ENCODE assay signal across 24 mouse cellular contexts in the genomic region with DNA sequence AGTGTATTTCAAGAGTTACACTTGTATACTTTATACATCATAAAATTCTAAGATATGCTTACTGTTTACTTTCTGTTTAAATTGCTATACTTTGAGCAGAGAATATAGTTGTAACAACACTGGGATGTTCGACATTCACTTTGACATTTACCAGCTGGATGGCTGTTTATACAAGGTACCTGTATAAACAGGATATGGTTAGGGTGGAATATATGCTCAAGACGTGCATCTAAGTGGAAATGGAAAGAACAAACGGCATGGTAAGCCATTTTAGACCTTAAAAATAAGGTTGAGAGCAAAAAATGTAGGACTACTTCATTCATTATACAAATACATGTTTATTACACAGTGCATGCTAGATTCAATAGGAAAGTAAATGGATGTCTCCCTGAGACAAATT.
"Had no signal": no experiment of that assay in that cellular context is flagged by ENCODE, and none has a peak within 500 bp of the region (broad histone marks: within the 10 kb centered on the region; RNA-seq: fewer than 3 reads in every experiment).

No protein-coding gene starts in this region.

- H3K27ac ChIP-seq: heart, adult 2 months; hindbrain, embryonic 13.5 days; hindbrain, embryonic 15.5 days; kidney, embryonic 15.5 days; kidney, postnatal 0 days; layer of hippocampus, adult 2 months; left cerebral cortex, adult 2 months; limb, embryonic 10.5 days; limb, embryonic 12.5 days; liver, embryonic 13.5 days had no signal

- H3K4me2 ChIP-seq: heart, embryonic 11.5 days; hindbrain, embryonic 13.5 days; hindbrain, embryonic 15.5 days; kidney, embryonic 15.5 days; limb, embryonic 12.5 days; liver, embryonic 11.5 days; liver, embryonic 13.5 days had no signal

- H3K4me1 ChIP-seq: hindbrain, embryonic 13.5 days; hindbrain, embryonic 15.5 days; kidney, embryonic 15.5 days; limb, embryonic 10.5 days; limb, embryonic 12.5 days; liver, embryonic 13.5 days had no signal

- H3K9me3 ChIP-seq: hindbrain, embryonic 13.5 days; hindbrain, embryonic 15.5 days; kidney, embryonic 15.5 days; limb, embryonic 10.5 days; limb, embryonic 12.5 days; liver, embryonic 13.5 days had no signal

- H3K27me3 ChIP-seq: hindbrain, embryonic 13.5 days; hindbrain, embryonic 15.5 days; kidney, embryonic 15.5 days; limb, embryonic 12.5 days; liver, embryonic 13.5 days had no signal

- DNase-seq: gastrocnemius, postnatal 14 days; gastrocnemius, postnatal 36 days; heart, adult 11 months; heart, adult 2 months; heart, postnatal 10 days; heart, postnatal 36 days; kidney, adult 11 months; kidney, adult 2 months; kidney, adult 9 months; kidney, postnatal 25 days; kidney, postnatal 4 days; liver; liver, embryonic 13.5 days had no signal

- ATAC-seq: intestine, embryonic 16.5 days had no signal

- H3K9ac ChIP-seq: hindbrain, embryonic 13.5 days; hindbrain, embryonic 15.5 days; kidney, embryonic 15.5 days; limb, embryonic 12.5 days; liver, embryonic 13.5 days had no signal

- H3K4me3 ChIP-seq: heart, adult 2 months; hindbrain, embryonic 13.5 days; hindbrain, embryonic 15.5 days; kidney, embryonic 15.5 days; layer of hippocampus, adult 2 months; left cerebral cortex, adult 2 months; limb, embryonic 10.5 days; limb, embryonic 12.5 days; liver, embryonic 13.5 days had no signal

- H3K36me3 ChIP-seq: hindbrain, embryonic 13.5 days; hindbrain, embryonic 15.5 days; kidney, embryonic 15.5 days; limb, embryonic 10.5 days; limb, embryonic 12.5 days; liver, embryonic 13.5 days had no signal
